Mouse (Mus musculus) lung, embryonic 15.5 days (tissue): ENCODE results near the gene Dnaaf2. TPM values are rescaled to one million over a fixed set of nuclear protein-coding genes. Genes with fewer than 3 reads are reported as not detected.

ENCODE experiments used
- ATAC-seq: fragments of 200-750 bp; cut with Nextera tagmentation; 2 replicates; pipeline ENCODE4 v1.8.0; 2017; ENCODE audit warnings: moderate number of reproducible peaks, borderline replicate concordance; ENCODE audit not compliant: low FRiP score, low TSS enrichment; ENCODE audit errors: extremely low read depth
- H3K27ac ChIP-seq: fragments of 300-500 bp; sonication (generic); 2 replicates; pipeline ENCODE4 v1.5.1; 2015; ENCODE audit warnings: moderate library complexity, mild to moderate bottlenecking, inconsistent platforms
- H3K27me3 ChIP-seq: fragments of 300-500 bp; sonication (generic); 2 replicates; pipeline ENCODE4 v1.6.1; 2015; ENCODE audit warnings: inconsistent platforms
- H3K36me3 ChIP-seq: fragments of 300-500 bp; sonication (generic); 2 replicates; pipeline ENCODE4 v1.6.1; 2015; ENCODE audit warnings: inconsistent platforms
- H3K4me1 ChIP-seq: fragments of 300-500 bp; sonication (generic); 2 replicates; pipeline ENCODE4 v1.6.1; 2015; ENCODE audit warnings: inconsistent platforms
- H3K4me2 ChIP-seq: fragments of 300-500 bp; sonication (generic); 2 replicates; pipeline ENCODE4 v1.6.1; 2015; ENCODE audit warnings: inconsistent platforms, mild to moderate bottlenecking, moderate library complexity
- H3K4me3 ChIP-seq: fragments of 300-500 bp; sonication (generic); 2 replicates; pipeline ENCODE4 v1.5.1; 2015; ENCODE audit warnings: mild to moderate bottlenecking, inconsistent platforms
- H3K9ac ChIP-seq: fragments of 300-500 bp; sonication (generic); 2 replicates; pipeline ENCODE4 v1.6.1; 2015; ENCODE audit warnings: inconsistent platforms
- H3K9me3 ChIP-seq: fragments of 300-500 bp; sonication (generic); 2 replicates; pipeline ENCODE4 v1.6.1; 2016; ENCODE audit warnings: inconsistent platforms
- WGBS: fragments of 180-500 bp; shearing (Covaris S2); methylation state at CpG from one replicate; pipeline ENCODE4 v1.1.7; 2015; 5-methylcytosine and 5-hydroxymethylcytosine counted together
- polyA plus RNA-seq: library from polyadenylated mRNA; unstranded; fragments of >200 nt; fragmentation: Nextera tagmentation; extraction: Ambion mirVana; gene quantifications from 2 replicates; pipeline ENCODE4 v1.2.1, GENCODE M21; 2015

The Dnaaf2 gene
- 10.3 and 10.5 TPM in 2 replicates for polyA plus RNA-seq

GRCm38 (mm10) chr12:69198164-69198535 lies at the start of gene Dnaaf2:
TSS of gene Dnaaf2 (minus strand) at chr12:69198429.
- H3K4me2 ChIP-seq: peak within 1 kb of the TSS; percentile 95
- peak within 1 kb of the TSS; percentile 78 for H3K9ac ChIP-seq
- under 1% methylated on average over 18 of the region's 18 CpGs for WGBS
- no peaks in the 10 kb centered on the region for H3K9me3 ChIP-seq
- H3K27ac ChIP-seq: peak within 1 kb of the TSS; percentile 88
- no peaks in the 10 kb centered on the region for H3K27me3 ChIP-seq
- peak; percentile 21; the same call in 1 of the 2 replicates for ATAC-seq
- peaks cover 22% of the 10 kb centered on the region for H3K4me1 ChIP-seq
- peaks cover 24% of the 10 kb centered on the region for H3K36me3 ChIP-seq
- H3K4me3 ChIP-seq: peak within 1 kb of the TSS; percentile 75

- peak; percentile 94 for ATAC-seq
- Histone ChIP-seq H3K36me3 (no peaks in the 10 kb centered on the region), H3K4me3 (peak overlapping the region; percentile 67), H3K4me2 (peak overlapping the region; percentile 74), H3K27ac (peak overlapping the region; percentile 81), H3K9ac (peak overlapping the region; percentile 79), H3K9me3 (no peaks in the 10 kb centered on the region), H3K27me3 (no peaks in the 10 kb centered on the region), H3K4me1 (no peaks in the 10 kb centered on the region; the same call in 1 of the 2 replicates)
- under 1% methylated on average over 63 of the region's 64 CpGs for WGBS
Measured at GRCm38 (mm10) chr12:69241771-69242431, 43.7 kb upstream of the Dnaaf2 start.

GRCm38 (mm10) chr12:69241405-69241770 lies 43.2 kb upstream of the Dnaaf2 start:
- WGBS: 0% methylated on average over 3 of the region's 3 CpGs
- H3K9ac ChIP-seq: peak overlapping the region; percentile 79

GRCm38 (mm10) chr12:69240876-69241275 lies 42.6 kb upstream of the Dnaaf2 start, which contains the start of gene Klhdc1:
TSS of gene Klhdc1 (plus strand) at chr12:69241176.
- Histone ChIP-seq H3K4me2 (peak within 1 kb of the TSS; percentile 74), H3K9ac (peak within 1 kb of the TSS; percentile 79), H3K27me3 (no peaks in the 10 kb centered on the region), H3K9me3 (no peaks in the 10 kb centered on the region), H3K4me1 (no peaks in the 10 kb centered on the region; the same call in 1 of the 2 replicates), H3K27ac (peak within 1 kb of the TSS; percentile 81), H3K36me3 (no peaks in the 10 kb centered on the region), H3K4me3 (peak within 1 kb of the TSS; percentile 67)
- no peak for ATAC-seq
- 68% methylated on average over 6 of the region's 6 CpGs for WGBS

More at GRCm38 (mm10) chr12:69241405-69241770, 43.2 kb upstream of the Dnaaf2 start:
- Histone ChIP-seq H3K9me3 (no peaks in the 10 kb centered on the region), H3K4me3 (peak overlapping the region; percentile 67), H3K4me1 (no peaks in the 10 kb centered on the region; the same call in 1 of the 2 replicates), H3K27me3 (no peaks in the 10 kb centered on the region), H3K36me3 (no peaks in the 10 kb centered on the region), H3K4me2 (peak overlapping the region; percentile 74), H3K27ac (peak overlapping the region; percentile 81)
- ATAC-seq: no peak

- Histone ChIP-seq H3K4me1 (no peaks in the 10 kb centered on the region; the same call in 1 of the 2 replicates), H3K36me3 (no peaks in the 10 kb centered on the region), H3K27ac (no peak overlapping the region), H3K27me3 (no peaks in the 10 kb centered on the region), H3K4me3 (no peak overlapping the region), H3K9ac (no peak overlapping the region), H3K4me2 (no peak overlapping the region), H3K9me3 (no peaks in the 10 kb centered on the region)
- ATAC-seq: no peak
- 32% methylated on average over 3 of the region's 3 CpGs for WGBS
Measured at GRCm38 (mm10) chr12:69238284-69238683, 40.1 kb upstream of the Dnaaf2 start.

GRCm38 (mm10) chr12:69235782-69236181 lies 37.6 kb upstream of the Dnaaf2 start:
- Histone ChIP-seq H3K9ac (no peak overlapping the region), H3K4me3 (no peak overlapping the region), H3K27ac (no peak overlapping the region), H3K4me1 (no peaks in the 10 kb centered on the region; the same call in 1 of the 2 replicates), H3K4me2 (no peak overlapping the region), H3K9me3 (no peaks in the 10 kb centered on the region), H3K36me3 (no peaks in the 10 kb centered on the region), H3K27me3 (no peaks in the 10 kb centered on the region)
- ATAC-seq: 0 out of 2 replicates have a peak, but pooled peaks have one; percentile 5
- WGBS: 71% methylated on average over 6 of the region's 6 CpGs

- H3K27me3 ChIP-seq: no peaks in the 10 kb centered on the region
- H3K4me1 ChIP-seq: peaks cover 6% of the 10 kb centered on the region
- no peak overlapping the region for H3K4me3 ChIP-seq
- H3K27ac ChIP-seq: no peak overlapping the region
- ATAC-seq: no peak
- WGBS: 65% methylated on average over 2 of the region's 2 CpGs
- H3K9me3 ChIP-seq: no peaks in the 10 kb centered on the region
- H3K9ac ChIP-seq: no peak overlapping the region
- H3K4me2 ChIP-seq: no peak overlapping the region
- H3K36me3 ChIP-seq: 0 out of 2 replicates have a peak, but pooled peaks cover under 1% of the 10 kb centered on the region
Measured at GRCm38 (mm10) chr12:69229251-69229650, 31.0 kb upstream of the Dnaaf2 start.

GRCm38 (mm10) chr12:69227776-69228466 lies 29.7 kb upstream of the Dnaaf2 start, which contains the start of gene Pole2:
TSS of gene Pole2 (minus strand) at chr12:69228195.
- Histone ChIP-seq H3K27me3 (no peaks in the 10 kb centered on the region), H3K27ac (peak within 1 kb of the TSS; percentile 94), H3K4me2 (peak within 1 kb of the TSS; percentile 62), H3K36me3 (0 out of 2 replicates have a peak, but pooled peaks cover 4% of the 10 kb centered on the region), H3K9me3 (no peaks in the 10 kb centered on the region), H3K4me3 (peak within 1 kb of the TSS; percentile 84), H3K9ac (peak within 1 kb of the TSS; percentile 59), H3K4me1 (peaks cover 6% of the 10 kb centered on the region)
- WGBS: under 1% methylated on average over 37 of the region's 37 CpGs
- ATAC-seq: peak; percentile 98

- Histone ChIP-seq H3K36me3 (peaks cover 43% of the 10 kb centered on the region), H3K27ac (no peak overlapping the region), H3K4me3 (no peak overlapping the region), H3K9me3 (no peaks in the 10 kb centered on the region), H3K9ac (no peak overlapping the region), H3K4me2 (no peak overlapping the region), H3K27me3 (no peaks in the 10 kb centered on the region), H3K4me1 (no peaks in the 10 kb centered on the region)
- ATAC-seq: no peak
- WGBS: 85% methylated on average over 19 of the region's 19 CpGs
Measured at GRCm38 (mm10) chr12:69220613-69221277, 22.5 kb upstream of the Dnaaf2 start.

- 92% methylated on average over 7 of the region's 7 CpGs for WGBS
- H3K9ac ChIP-seq: no peak overlapping the region
- no peaks in the 10 kb centered on the region for H3K4me1 ChIP-seq
- ATAC-seq: no peak
- H3K9me3 ChIP-seq: no peaks in the 10 kb centered on the region
- no peak overlapping the region for H3K4me3 ChIP-seq
- peaks cover 63% of the 10 kb centered on the region for H3K36me3 ChIP-seq
- no peak overlapping the region for H3K27ac ChIP-seq
- no peak overlapping the region for H3K4me2 ChIP-seq
- no peaks in the 10 kb centered on the region for H3K27me3 ChIP-seq
Measured at GRCm38 (mm10) chr12:69216587-69216986, 18.4 kb upstream of the Dnaaf2 start.

- Histone ChIP-seq H3K4me2 (no peak overlapping the region), H3K4me1 (no peaks in the 10 kb centered on the region), H3K27me3 (no peaks in the 10 kb centered on the region), H3K4me3 (no peak overlapping the region), H3K36me3 (peaks cover 53% of the 10 kb centered on the region), H3K9me3 (no peaks in the 10 kb centered on the region), H3K9ac (no peak overlapping the region), H3K27ac (no peak overlapping the region)
- 77% methylated on average over 3 of the region's 3 CpGs for WGBS
- no peak for ATAC-seq
Measured at GRCm38 (mm10) chr12:69215000-69215785, 17.0 kb upstream of the Dnaaf2 start.
